Mouse (Mus musculus): ENCODE data around the gene Olfr1143.

Gene Olfr1143

GRCm38 (mm10) chr2:87800292-87800691 lies at the start of gene Olfr1143:
Gene Olfr1143, plus strand, starts transcription at chr2:87800592.
- in situ Hi-C loops (cut with MboI, MseI), result loop anchor here in 1 of 2 experiments (10.0 kb wide), 1 partner anchor 535 kb away; the partner anchor contains the start of gene Olfr1116

- in situ Hi-C loops (cut with MboI, MseI), result no loop called here
These were observed 46.5 kb upstream of the Olfr1143 start, which contains the start of gene Olfr1141 for GRCm38 (mm10) chr2:87753891-87754290. Gene Olfr1141, minus strand, starts transcription at chr2:87753991.

GRCm38 (mm10) chr2:87776143-87776542 lies 24.2 kb upstream of the Olfr1143 start:
- in situ Hi-C loops (cut with MboI, MseI), result no loop called here

GRCm38 (mm10) chr2:87779183-87779582 lies 21.2 kb upstream of the Olfr1143 start, which contains the start of gene Olfr152:
Gene Olfr152, plus strand, starts transcription at chr2:87779483.
- in situ Hi-C loops (cut with MboI, MseI), result no loop called here

GRCm38 (mm10) chr2:87809522-87809921 lies 9.1 kb downstream of the Olfr1143 start, which contains the start of gene Olfr1145:
Gene Olfr1145, plus strand, starts transcription at chr2:87809822.
- in situ Hi-C loops (cut with MboI, MseI), result loop anchor here in 1 of 2 experiments (10.0 kb wide), 1 partner anchor 545 kb away; the partner anchor contains the start of gene Olfr1116

- in situ Hi-C loops (cut with MboI, MseI), result no loop called here
These were observed 29.8 kb downstream of the Olfr1143 start, which contains the start of gene Olfr1148 for GRCm38 (mm10) chr2:87830233-87830632. Gene Olfr1148, plus strand, starts transcription at chr2:87830533.

- in situ Hi-C loops (cut with MboI, MseI), result no loop called here
These were observed 43.3 kb downstream of the Olfr1143 start, which contains the start of gene Olfr1150-ps1 for GRCm38 (mm10) chr2:87843693-87844092. Gene Olfr1150-ps1, plus strand, starts transcription at chr2:87843993.

Data from T-helper 17 cell (primary cell).